In the genomic region with DNA sequence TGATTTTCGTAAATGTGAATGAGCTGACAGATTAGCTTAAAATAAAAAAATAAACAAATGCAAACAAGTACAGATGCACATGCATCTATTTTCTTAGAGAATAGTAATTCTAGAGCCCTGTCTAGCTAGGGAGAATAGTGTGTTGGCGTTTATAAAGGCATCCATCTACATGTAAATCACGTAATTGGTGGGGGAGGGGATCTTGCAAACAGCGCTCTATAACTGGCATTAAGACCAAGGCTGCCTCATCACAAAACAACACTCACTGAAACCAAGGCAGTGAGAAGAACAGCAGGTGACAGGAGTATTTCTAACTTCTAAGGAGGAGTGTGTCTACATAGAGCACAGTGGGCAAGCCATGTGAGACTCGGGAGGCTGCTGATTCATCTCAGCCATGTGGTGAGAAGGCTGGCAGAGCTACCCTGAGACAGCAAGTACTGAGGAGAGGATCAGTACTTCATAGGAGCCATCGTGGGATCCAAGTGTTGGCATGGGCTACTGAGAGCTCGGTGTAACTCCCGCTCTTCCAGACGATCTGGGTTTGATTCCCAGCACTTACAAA, we compare ENCODE assay signal across 22 mouse cellular contexts. TPM values are rescaled to one million over a fixed set of nuclear protein-coding genes. Genes with fewer than 3 reads are reported as not detected.
DNase-seq lines count a peak whose midpoint lies in the region; ATAC-seq and TF ChIP-seq lines count a peak whose summit lies in the region.
"Had no signal": no experiment of that assay in that cellular context is flagged by ENCODE, and none has a peak within 500 bp of the region (broad histone marks: within the 10 kb centered on the region; RNA-seq: fewer than 3 reads in every experiment).

No protein-coding gene starts in this region.

- H3K9me3 ChIP-seq in hindbrain, postnatal 0 days (ENCODE audit: low read length) = no peaks in the 10 kb centered on the region
- H3K9me3 ChIP-seq in hindbrain, embryonic 14.5 days (ENCODE audit: control insufficient read depth, low read length) = no peaks in the 10 kb centered on the region
- H3K9me3 ChIP-seq: hindbrain, embryonic 15.5 days had no signal

- ATAC-seq in hindbrain, postnatal 0 days = no peak
- no peak for ATAC-seq in hindbrain, embryonic 14.5 days (ENCODE audit: low FRiP score)
- ATAC-seq in frontal cortex, adult (ENCODE audit: low TSS enrichment) = peak; percentile 100
- ATAC-seq in megakaryocyte, adult 5-6 weeks (ENCODE audit: poor library complexity, severe bottlenecking) = no peak
- no peak for ATAC-seq in erythroblast, adult 5-6 weeks (replicated peaks; ENCODE audit: low FRiP score, poor library complexity, severe bottlenecking)
- no peak for ATAC-seq in inflammation-experienced regulatory T-cells, adult 6 months

- no peak overlapping the region for H3K27ac ChIP-seq in hindbrain, postnatal 0 days
- no peak overlapping the region for H3K27ac ChIP-seq in hindbrain, embryonic 14.5 days
- H3K27ac ChIP-seq: hindbrain, embryonic 15.5 days had no signal

- no peaks in the 10 kb centered on the region for H3K27me3 ChIP-seq in hindbrain, postnatal 0 days (ENCODE audit: insufficient read depth, low read length)
- H3K27me3 ChIP-seq in hindbrain, embryonic 14.5 days (ENCODE audit: control insufficient read depth, insufficient read depth, low read length) = no peaks in the 10 kb centered on the region
- H3K27me3 ChIP-seq: hindbrain, embryonic 15.5 days had no signal

- H3K36me3 ChIP-seq in hindbrain, postnatal 0 days (ENCODE audit: insufficient read depth, low read length) = no peaks in the 10 kb centered on the region
- no peaks in the 10 kb centered on the region for H3K36me3 ChIP-seq in hindbrain, embryonic 14.5 days (replicated peaks; ENCODE audit: control insufficient read depth, insufficient read depth)
- H3K36me3 ChIP-seq: hindbrain, embryonic 15.5 days had no signal

- no peak for TF ChIP-seq CTCF in hindbrain, postnatal 0 days (IDR thresholded peaks at IDR 0.05; ENCODE audit: low read depth)

- DNase-seq in hindbrain, postnatal 0 days (ENCODE audit: low spot score) = peak; percentile 10
- no peak for DNase-seq in hindbrain, embryonic 14.5 days (ENCODE audit: low spot score)
- DNase-seq in layer of hippocampus, postnatal 14 days (ENCODE audit: low spot score in 2 of 2) = peak; percentile 25 to 51
- peak; percentile 50 to 72 for DNase-seq in right cerebral cortex, postnatal 10 days (ENCODE audit: low spot score in 2 of 2)
- DNase-seq: adrenal gland, adult 8-10 months; cerebellum, adult 8-10 months; lung, adult 2 months had no signal

- 67% methylated on average over 9 of the region's 9 CpGs for WGBS in hindbrain, postnatal 0 days
- WGBS in hindbrain, embryonic 14.5 days = 73% methylated on average over 9 of the region's 9 CpGs

- no peak overlapping the region for H3K4me3 ChIP-seq in hindbrain, postnatal 0 days (ENCODE audit: low read length)
- no peak overlapping the region for H3K4me3 ChIP-seq in hindbrain, embryonic 14.5 days (replicated peaks; ENCODE audit: low read length)
- H3K4me3 ChIP-seq: hindbrain, embryonic 15.5 days had no signal

- H3K4me1 ChIP-seq in hindbrain, postnatal 0 days (ENCODE audit: insufficient read depth, low read length) = no peaks in the 10 kb centered on the region
- H3K4me1 ChIP-seq in hindbrain, embryonic 14.5 days (replicated peaks; ENCODE audit: control insufficient read depth, insufficient read depth, low read length) = no peaks in the 10 kb centered on the region
- H3K4me1 ChIP-seq: hindbrain, embryonic 15.5 days had no signal

- H3K9ac ChIP-seq in hindbrain, postnatal 0 days (replicated peaks; ENCODE audit: low read length) = no peak overlapping the region
- no peak overlapping the region for H3K9ac ChIP-seq in hindbrain, embryonic 14.5 days
- H3K9ac ChIP-seq: hindbrain, embryonic 15.5 days had no signal

- H3K4me2 ChIP-seq in hindbrain, postnatal 0 days (ENCODE audit: low read depth, low read length) = no peak overlapping the region
- no peak overlapping the region for H3K4me2 ChIP-seq in hindbrain, embryonic 14.5 days (replicated peaks)
- H3K4me2 ChIP-seq: hindbrain, embryonic 15.5 days had no signal

RNA-seq across cellular contexts. Expression of a gene that starts 16.8 kb away (rescaled TPM):
- total RNA-seq in hindbrain, postnatal 0 days (2014; rRNA removed) = 0.97 and 1.2 TPM in 2 replicates
- 1.7 TPM in 2 replicates for polyA plus RNA-seq in hindbrain, postnatal 0 days (2015; fragmentation: Nextera tagmentation; extraction: Ambion mirVana)
- 1.6 TPM in 2 replicates for polyA plus RNA-seq in hindbrain, embryonic 14.5 days (2014; fragmentation: Nextera tagmentation; extraction: Ambion mirVana)
- total RNA-seq in layer of hippocampus, postnatal 14 days (2021) = under 1 TPM in 1 of 2 experiments, not detected in 1; 0.14 TPM
- total RNA-seq in megakaryocyte, adult 5-6 weeks (2015) = not detected in 2 replicates
- 0.15 and 0.28 TPM in 2 replicates for total RNA-seq in megakaryocyte, adult 5-6 weeks (2017)
- total RNA-seq in erythroblast, adult 5-6 weeks (2015; ENCODE audit: low replicate concordance) = not detected in 2 replicates
- not detected in 2 replicates for total RNA-seq in erythroblast, adult 5-6 weeks (2017; ENCODE audit: low replicate concordance)
- polyA plus RNA-seq in inflammation-experienced regulatory T-cells, adult 6 months (2017; shearing (Covaris generic)) = not detected
- total RNA-seq: gastrocnemius, adult 8-10 months; heart, adult 8-10 months; heart, postnatal 10 days had no signal
- polyA plus RNA-seq: C2C12; kidney, adult 2 months; lung, adult 2 months had no signal

RNA-seq across cellular contexts. Expression of a gene that starts 18.9 kb away (rescaled TPM):
- total RNA-seq in hindbrain, postnatal 0 days (2014; rRNA removed) = 0.43 and 2.8 TPM in 2 replicates
- polyA plus RNA-seq in hindbrain, postnatal 0 days (2015; fragmentation: Nextera tagmentation; extraction: Ambion mirVana) = 0.61 and 0.81 TPM in 2 replicates
- polyA plus RNA-seq in hindbrain, embryonic 14.5 days (2014; fragmentation: Nextera tagmentation; extraction: Ambion mirVana) = 1.7 and 2.2 TPM in 2 replicates
- total RNA-seq in layer of hippocampus, postnatal 14 days (2021) = 1 to 10 TPM in 1 of 2 experiments, under 1 TPM in 1; 0.86 to 1.2 TPM
- total RNA-seq in megakaryocyte, adult 5-6 weeks (2015) = 0.47 and 0.98 TPM in 2 replicates
- total RNA-seq in megakaryocyte, adult 5-6 weeks (2017) = 1.4 and 3.0 TPM in 2 replicates
- 7.3 and 8.6 TPM in 2 replicates for total RNA-seq in erythroblast, adult 5-6 weeks (2015; ENCODE audit: low replicate concordance)
- total RNA-seq in erythroblast, adult 5-6 weeks (2017; ENCODE audit: low replicate concordance) = 10.5 and 11.6 TPM in 2 replicates
- 1 to 10 TPM in 2 of 3 experiments, under 1 TPM in 1; 0.78 to 2.2 (median 1.0) TPM for polyA plus RNA-seq in inflammation-experienced regulatory T-cells, adult 6 months (2017; shearing (Covaris generic))

RNA-seq across cellular contexts. Expression of a gene that starts 24.8 kb away (rescaled TPM):
- total RNA-seq in hindbrain, postnatal 0 days (2014; rRNA removed) = not detected in 2 replicates
- polyA plus RNA-seq in hindbrain, postnatal 0 days (2015; fragmentation: Nextera tagmentation; extraction: Ambion mirVana) = not detected in 2 replicates
- polyA plus RNA-seq in hindbrain, embryonic 14.5 days (2014; fragmentation: Nextera tagmentation; extraction: Ambion mirVana) = not detected in 2 replicates
- not detected for total RNA-seq in layer of hippocampus, postnatal 14 days (2021)
- not detected in 2 replicates for total RNA-seq in megakaryocyte, adult 5-6 weeks (2015)
- not detected in 2 replicates for total RNA-seq in megakaryocyte, adult 5-6 weeks (2017)
- not detected in 2 replicates for total RNA-seq in erythroblast, adult 5-6 weeks (2015; ENCODE audit: low replicate concordance)
- not detected in 2 replicates for total RNA-seq in erythroblast, adult 5-6 weeks (2017; ENCODE audit: low replicate concordance)
- not detected for polyA plus RNA-seq in inflammation-experienced regulatory T-cells, adult 6 months (2017; shearing (Covaris generic))
- total RNA-seq: adrenal gland, adult 8-10 months; ES-E14; gastrocnemius, adult 8-10 months; heart, adult 8-10 months; heart, postnatal 10 days; midbrain, postnatal 0 days had no signal
- polyA plus RNA-seq: C2C12; hindbrain, embryonic 15.5 days; kidney, adult 2 months; limb, embryonic 14.5 days; lung, adult 2 months; midbrain, postnatal 0 days; neural tube, embryonic 11.5 days; stomach, embryonic 14.5 days had no signal

RNA-seq across cellular contexts. Expression of a gene that starts 48.9 kb away (rescaled TPM):
- total RNA-seq in hindbrain, postnatal 0 days (2014; rRNA removed) = 32.9 and 37.2 TPM in 2 replicates
- polyA plus RNA-seq in hindbrain, postnatal 0 days (2015; fragmentation: Nextera tagmentation; extraction: Ambion mirVana) = 46.9 and 55.9 TPM in 2 replicates
- polyA plus RNA-seq in hindbrain, embryonic 14.5 days (2014; fragmentation: Nextera tagmentation; extraction: Ambion mirVana) = 44.9 and 51.4 TPM in 2 replicates
- total RNA-seq in layer of hippocampus, postnatal 14 days (2021) = 10 to 100 TPM; 37.0 to 37.8 TPM
- 26.7 and 29.4 TPM in 2 replicates for total RNA-seq in megakaryocyte, adult 5-6 weeks (2015)
- total RNA-seq in megakaryocyte, adult 5-6 weeks (2017) = 10.9 and 12.8 TPM in 2 replicates
- 6.1 and 21.7 TPM in 2 replicates for total RNA-seq in erythroblast, adult 5-6 weeks (2015; ENCODE audit: low replicate concordance)
- total RNA-seq in erythroblast, adult 5-6 weeks (2017; ENCODE audit: low replicate concordance) = 1.5 and 5.8 TPM in 2 replicates
- 10 to 100 TPM; 22.9 to 28.1 (median 27.5) TPM for polyA plus RNA-seq in inflammation-experienced regulatory T-cells, adult 6 months (2017; shearing (Covaris generic))

RNA-seq across cellular contexts. Expression of a gene that starts 49.9 kb away (rescaled TPM):
- 62.6 and 72.8 TPM in 2 replicates for total RNA-seq in hindbrain, postnatal 0 days (2014; rRNA removed)
- polyA plus RNA-seq in hindbrain, postnatal 0 days (2015; fragmentation: Nextera tagmentation; extraction: Ambion mirVana) = 44.9 and 46.5 TPM in 2 replicates
- polyA plus RNA-seq in hindbrain, embryonic 14.5 days (2014; fragmentation: Nextera tagmentation; extraction: Ambion mirVana) = 52.8 and 57.2 TPM in 2 replicates
- total RNA-seq in layer of hippocampus, postnatal 14 days (2021) = 10 to 100 TPM; 17.5 to 18.4 TPM
- 0.16 and 0.33 TPM in 2 replicates for total RNA-seq in megakaryocyte, adult 5-6 weeks (2015)
- 1.0 and 1.3 TPM in 2 replicates for total RNA-seq in megakaryocyte, adult 5-6 weeks (2017)
- total RNA-seq in erythroblast, adult 5-6 weeks (2015; ENCODE audit: low replicate concordance) = 0.77 and 2.9 TPM in 2 replicates
- total RNA-seq in erythroblast, adult 5-6 weeks (2017; ENCODE audit: low replicate concordance) = 3.3 and 4.3 TPM in 2 replicates
- 1 to 10 TPM in 2 of 3 experiments, under 1 TPM in 1; 0.94 to 1.9 (median 1.6) TPM for polyA plus RNA-seq in inflammation-experienced regulatory T-cells, adult 6 months (2017; shearing (Covaris generic))
